Mouse (Mus musculus) stomach, postnatal 0 days (tissue): Measurements from ENCODE around the gene Pan3. TPM values are rescaled to one million over a fixed set of nuclear protein-coding genes. Genes with fewer than 3 reads are reported as not detected.
A peak's percentile ranks its signal among the peaks of the same experiment; 100 is the strongest.

ENCODE experiments used
- ATAC-seq: fragments of 200-750 bp; cut with Nextera tagmentation; 2 replicates; pipeline ENCODE4 v1.8.0; 2017; ENCODE audit not compliant: low FRiP score, low TSS enrichment
- DNase-seq: peaks from one replicate; pipeline ENCODE4 v3.0.0-alpha.2; 2016; ENCODE audit warnings: low spot score
- H3K27ac ChIP-seq: fragments of 300-500 bp; sonication (generic); replicated peaks from 2 replicates; pipeline ENCODE4 v1.5.1; 2014; ENCODE audit warnings: mild to moderate bottlenecking, control low read depth
- H3K27me3 ChIP-seq: fragments of 300-500 bp; sonication (generic); 2 replicates; pipeline ENCODE4 v1.6.1; 2014; ENCODE audit warnings: low read length; ENCODE audit not compliant: control insufficient read depth, insufficient read depth
- H3K36me3 ChIP-seq: fragments of 300-500 bp; sonication (generic); 2 replicates; pipeline ENCODE4 v1.6.1; 2014; ENCODE audit warnings: low read length, mixed read lengths; ENCODE audit not compliant: control insufficient read depth, insufficient read depth
- H3K4me1 ChIP-seq: fragments of 300-500 bp; sonication (generic); replicated peaks from 2 replicates; pipeline ENCODE4 v1.6.1; 2014; ENCODE audit warnings: antibody characterized with exemption; ENCODE audit not compliant: control insufficient read depth, insufficient read depth
- H3K4me2 ChIP-seq: fragments of 300-500 bp; sonication (generic); replicated peaks from 2 replicates; pipeline ENCODE4 v1.6.1; 2014; ENCODE audit warnings: low read depth, mild to moderate bottlenecking, control low read depth, moderate library complexity
- H3K4me3 ChIP-seq: fragments of 300-500 bp; sonication (generic); 2 replicates; pipeline ENCODE4 v1.5.1; 2014; ENCODE audit warnings: low read depth, low read length, control low read depth
- H3K9ac ChIP-seq: fragments of 300-500 bp; sonication (generic); 2 replicates; pipeline ENCODE4 v1.6.1; 2014; ENCODE audit warnings: mild to moderate bottlenecking, low read length, control low read depth, mixed read lengths
- H3K9me3 ChIP-seq: fragments of 300-500 bp; sonication (generic); 2 replicates; pipeline ENCODE4 v1.6.1; 2016; ENCODE audit warnings: low read length; ENCODE audit not compliant: control insufficient read depth
- CTCF ChIP-seq: IDR thresholded peaks from 2 replicates; pipeline ENCODE4 v1.5.1; 2016; ENCODE audit warnings: antibody characterized with exemption, low read depth, mild to moderate bottlenecking, moderate library complexity
- EP300 ChIP-seq: optimal IDR thresholded peaks from 2 replicates; pipeline ENCODE3; 2016; ENCODE audit warnings: antibody characterized with exemption
- WGBS: fragments of 180-500 bp; shearing (Covaris S2); extraction: QIAGEN DNeasy Blood & Tissue Kit; methylation state at CpG from one replicate; pipeline ENCODE4 v1.1.7; 2014; 5-methylcytosine and 5-hydroxymethylcytosine counted together
- polyA plus RNA-seq: library from polyadenylated mRNA; unstranded; fragments of >200 nt; fragmentation: Nextera tagmentation; extraction: Ambion mirVana; gene quantifications from 2 replicates; pipeline ENCODE4 v1.2.1, GENCODE M21; 2015

The Pan3 gene
- polyA plus RNA-seq: 38.4 and 44.4 TPM in 2 replicates

DNA sequence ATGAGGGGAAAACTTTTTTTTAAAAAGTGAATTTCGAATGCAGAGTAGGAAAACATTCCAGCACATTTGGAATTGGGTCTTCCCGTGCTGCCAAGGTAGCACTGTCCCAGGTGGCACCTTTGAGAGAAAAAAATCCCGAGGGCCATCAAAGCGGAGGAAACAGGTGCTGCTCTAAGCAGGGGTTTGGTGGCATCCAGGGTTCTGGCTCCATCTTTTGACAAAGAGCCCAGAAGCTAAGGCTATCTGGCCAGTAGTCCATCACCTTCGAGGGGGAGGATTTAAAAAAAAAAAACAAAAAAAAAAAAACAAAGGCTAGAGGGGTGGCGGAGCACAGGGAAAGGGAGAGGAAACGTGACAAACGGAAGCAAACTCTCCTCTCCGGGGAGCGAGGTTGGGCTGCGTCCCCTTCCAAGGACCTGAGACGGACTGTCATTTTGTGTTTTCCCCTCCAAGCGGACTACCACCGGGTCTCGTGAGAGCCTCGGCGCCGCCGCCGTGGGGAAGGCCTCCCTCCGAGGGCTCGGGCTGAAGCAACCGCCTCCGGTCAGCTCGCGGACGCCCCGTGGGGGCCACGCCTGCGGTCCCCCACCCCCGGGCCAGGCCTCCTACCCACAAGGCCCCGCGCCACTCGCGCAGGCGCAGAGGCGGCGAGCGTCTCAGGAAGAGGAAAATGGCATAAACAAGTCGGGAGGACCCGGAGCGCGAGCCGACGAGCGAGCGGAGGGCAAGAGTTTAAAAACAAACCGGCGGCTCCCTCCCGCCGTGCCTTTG is at the start of gene Pan3:
Gene Pan3 (plus strand): TSS at position 627 of the 771 bp plus-strand sequence.
- no peaks in the 10 kb centered on the region for H3K36me3 ChIP-seq
- H3K27me3 ChIP-seq: no peaks in the 10 kb centered on the region
- H3K4me3 ChIP-seq: peak within 1 kb of the TSS; percentile 98
- H3K9ac ChIP-seq: peak within 1 kb of the TSS; percentile 99
- DNase-seq: peak; percentile 95
- TF ChIP-seq EP300 (no peak), CTCF (no peak)
- H3K9me3 ChIP-seq: no peaks in the 10 kb centered on the region
- under 1% methylated on average over 33 of the region's 51 CpGs for WGBS
- peak within 1 kb of the TSS; percentile 73 for H3K4me2 ChIP-seq
- H3K4me1 ChIP-seq: peaks cover 2% of the 10 kb centered on the region
- peak; percentile 91 for ATAC-seq
- H3K27ac ChIP-seq: peak within 1 kb of the TSS; percentile 100

DNA sequence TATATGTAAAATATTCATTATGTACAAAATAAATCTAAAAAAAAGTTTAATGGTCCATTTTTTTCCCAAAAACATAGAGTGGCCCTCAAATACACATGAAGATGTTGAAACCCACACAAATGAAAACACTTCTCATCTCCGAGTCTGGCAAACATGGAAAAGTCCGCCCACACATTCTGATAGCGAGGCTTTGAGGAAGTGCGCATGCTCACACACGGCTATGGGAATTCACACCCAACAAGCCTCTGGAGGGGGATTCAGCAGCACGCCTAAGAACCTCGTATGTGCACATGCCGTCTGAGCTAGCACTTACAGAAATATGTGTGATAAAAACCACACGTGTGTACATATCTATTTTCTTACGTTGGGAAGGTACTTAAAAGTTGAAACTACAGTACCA is 48.6 kb upstream of the Pan3 start:
- H3K4me3 ChIP-seq: no peak overlapping the region
- H3K9me3 ChIP-seq: no peaks in the 10 kb centered on the region
- H3K36me3 ChIP-seq: no peaks in the 10 kb centered on the region
- TF ChIP-seq EP300 (no peak), CTCF (no peak)
- H3K27me3 ChIP-seq: no peaks in the 10 kb centered on the region
- no peak overlapping the region for H3K27ac ChIP-seq
- H3K4me1 ChIP-seq: no peaks in the 10 kb centered on the region
- DNase-seq (no peak), ATAC-seq (no peak)
- WGBS: 81% methylated on average over 10 of the region's 10 CpGs
- no peak overlapping the region for H3K9ac ChIP-seq
- H3K4me2 ChIP-seq: no peak overlapping the region

GRCm38 (mm10) chr5:147386865-147387264 is 43.1 kb upstream of the Pan3 start:
- H3K9ac ChIP-seq: no peak overlapping the region
- no peaks in the 10 kb centered on the region for H3K27me3 ChIP-seq
- ATAC-seq (no peak), DNase-seq (no peak)
- no peaks in the 10 kb centered on the region for H3K36me3 ChIP-seq
- H3K4me3 ChIP-seq: no peak overlapping the region
- TF ChIP-seq CTCF (no peak), EP300 (no peak)
- H3K27ac ChIP-seq: no peak overlapping the region
- H3K4me2 ChIP-seq: no peak overlapping the region
- H3K4me1 ChIP-seq: no peaks in the 10 kb centered on the region
- WGBS: 81% methylated on average over 13 of the region's 13 CpGs
- no peaks in the 10 kb centered on the region for H3K9me3 ChIP-seq

GRCm38 (mm10) chr5:147388376-147389008 is 41.5 kb upstream of the Pan3 start:
- Histone ChIP-seq H3K4me3 (no peak overlapping the region), H3K4me1 (no peaks in the 10 kb centered on the region), H3K36me3 (no peaks in the 10 kb centered on the region), H3K27ac (no peak overlapping the region), H3K9ac (no peak overlapping the region), H3K4me2 (no peak overlapping the region), H3K27me3 (no peaks in the 10 kb centered on the region), H3K9me3 (no peaks in the 10 kb centered on the region)
- ATAC-seq: no peak
- no peak for TF ChIP-seq CTCF
- no peak for TF ChIP-seq EP300
- no peak for DNase-seq
- WGBS: 69% methylated on average over 9 of the region's 9 CpGs

- DNase-seq (no peak), ATAC-seq (no peak)
- H3K27me3 ChIP-seq: no peaks in the 10 kb centered on the region
- no peak overlapping the region for H3K9ac ChIP-seq
- 83% methylated on average over 5 of the region's 5 CpGs for WGBS
- H3K4me3 ChIP-seq: no peak overlapping the region
- H3K4me1 ChIP-seq: no peaks in the 10 kb centered on the region
- H3K27ac ChIP-seq: no peak overlapping the region
- TF ChIP-seq CTCF: no peak
- TF ChIP-seq EP300: no peak
- H3K36me3 ChIP-seq: no peaks in the 10 kb centered on the region
- no peak overlapping the region for H3K4me2 ChIP-seq
- no peaks in the 10 kb centered on the region for H3K9me3 ChIP-seq
These were observed 40.9 kb upstream of the Pan3 start for GRCm38 (mm10) chr5:147389052-147389451.

- no peak overlapping the region for H3K4me2 ChIP-seq
- no peak overlapping the region for H3K27ac ChIP-seq
- no peak overlapping the region for H3K9ac ChIP-seq
- ATAC-seq (no peak), DNase-seq (no peak)
- H3K4me3 ChIP-seq: no peak overlapping the region
- H3K36me3 ChIP-seq: no peaks in the 10 kb centered on the region
- 36% methylated on average over 2 of the region's 2 CpGs for WGBS
- H3K4me1 ChIP-seq: no peaks in the 10 kb centered on the region
- TF ChIP-seq CTCF (no peak), EP300 (no peak)
- no peaks in the 10 kb centered on the region for H3K9me3 ChIP-seq
- no peaks in the 10 kb centered on the region for H3K27me3 ChIP-seq
These were observed 39.2 kb upstream of the Pan3 start for GRCm38 (mm10) chr5:147390772-147391171.
